Mouse (Mus musculus) T-cell, adult 66 days (primary cell): ENCODE measurements around the gene 9230113P08Rik. TPM values are rescaled to one million over a fixed set of nuclear protein-coding genes. Genes with fewer than 3 reads are reported as not detected.

Experiments used
- total RNA-seq, 2 experiments: library from RNA; stranded (reverse); gene quantifications; 3 replicates in 1 of 2; 4 replicates in 1 of 2; pipeline ENCODE4 v1.2.4; 2023

9230113P08Rik gene
- not detected for total RNA-seq

DNA sequence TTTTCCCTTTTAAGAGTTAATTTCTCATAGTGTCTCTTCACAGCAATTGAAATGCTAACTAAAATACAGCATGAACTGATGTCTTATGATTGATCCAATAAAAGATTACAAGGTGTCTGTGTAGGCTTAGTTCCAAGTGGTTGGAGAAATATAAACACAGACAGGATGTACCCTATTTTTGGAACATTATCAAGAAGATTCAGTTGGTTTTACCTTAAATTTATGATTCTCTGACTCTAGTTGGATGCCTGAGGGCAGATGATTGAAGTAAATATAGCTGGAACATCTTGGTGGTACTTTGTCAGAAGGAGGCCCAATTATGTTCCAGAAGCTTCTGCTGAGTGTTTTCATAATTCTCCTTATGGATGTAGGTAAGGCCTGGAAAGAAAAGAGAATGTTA, at the start of gene 9230113P08Rik:
9230113P08Rik (plus strand) TSS at position 301 of the 400 bp plus-strand sequence.

Other genes with a start within 250 kb of the 9230113P08Rik start
- gene Pate1, start 221.0 kb upstream of the 9230113P08Rik start, total RNA-seq: not detected
- gene Gm17677, start 167.4 kb upstream of the 9230113P08Rik start, total RNA-seq: not detected
- gene Gm17727, start 130.3 kb upstream of the 9230113P08Rik start, total RNA-seq: not detected
- gene Gm27235, start 118.3 kb upstream of the 9230113P08Rik start, total RNA-seq: not detected
- gene D730048I06Rik, start 118.3 kb upstream of the 9230113P08Rik start, total RNA-seq: not detected
- gene 9230110F15Rik, start 64.3 kb upstream of the 9230113P08Rik start, total RNA-seq: not detected
- not detected for gene Gm5916, start 220.4 kb downstream of the 9230113P08Rik start, total RNA-seq